Mouse (Mus musculus): ENCODE measurements around the gene Plekhj1.

DNA sequence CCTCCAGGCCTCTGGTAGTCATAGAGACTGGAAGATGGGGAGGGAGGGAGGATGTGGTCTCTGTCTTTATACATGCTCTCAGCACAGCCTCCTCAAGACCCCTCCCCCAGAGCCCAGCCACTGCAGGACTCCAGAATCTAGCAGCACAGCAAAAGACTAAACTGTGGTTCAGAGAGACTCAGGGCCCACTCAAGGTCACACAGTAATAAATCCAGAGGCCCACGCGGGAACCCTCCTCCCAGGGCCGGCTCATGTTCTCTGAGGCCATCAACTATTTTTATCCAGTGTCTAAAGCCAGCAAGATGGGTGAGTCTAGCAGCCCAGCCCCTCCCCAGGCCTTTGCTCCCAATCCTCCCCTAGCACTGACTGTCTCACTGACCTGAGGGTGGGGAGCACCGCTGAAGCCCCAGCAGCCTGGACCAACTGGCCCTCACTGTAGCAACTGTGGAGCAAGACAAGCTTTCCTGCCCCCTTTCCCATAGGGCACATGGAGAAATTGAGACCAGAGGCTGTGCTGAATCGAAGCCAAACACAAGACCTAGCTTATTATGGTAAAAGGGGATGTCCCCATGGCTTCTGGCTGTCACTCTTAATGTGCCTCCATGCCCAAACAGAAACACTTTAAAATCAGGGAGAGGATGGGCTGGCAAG lies 14.1 kb upstream of the Plekhj1 start:
- no peak for TF ChIP-seq CTCF (IDR thresholded peaks at IDR 0.05; ENCODE audit: low read depth, low read length)
- TF ChIP-seq EP300 (IDR thresholded peaks at IDR 0.05; ENCODE audit: insufficient read depth, low read depth, low read length) = no peak
- no peak for TF ChIP-seq POLR2A (IDR thresholded peaks at IDR 0.05; ENCODE audit: insufficient read depth, low read length)

Data from ES-Bruce4 (cell line).